Mouse (Mus musculus) stomach, postnatal 0 days (tissue): ENCODE data around the gene Jag1.

Experiments
- CTCF ChIP-seq: IDR thresholded peaks from 2 replicates; pipeline ENCODE4 v1.5.1; 2016; ENCODE audit warnings: antibody characterized with exemption, low read depth, mild to moderate bottlenecking, moderate library complexity
- EP300 ChIP-seq: optimal IDR thresholded peaks from 2 replicates; pipeline ENCODE3; 2016; ENCODE audit warnings: antibody characterized with exemption

DNA sequence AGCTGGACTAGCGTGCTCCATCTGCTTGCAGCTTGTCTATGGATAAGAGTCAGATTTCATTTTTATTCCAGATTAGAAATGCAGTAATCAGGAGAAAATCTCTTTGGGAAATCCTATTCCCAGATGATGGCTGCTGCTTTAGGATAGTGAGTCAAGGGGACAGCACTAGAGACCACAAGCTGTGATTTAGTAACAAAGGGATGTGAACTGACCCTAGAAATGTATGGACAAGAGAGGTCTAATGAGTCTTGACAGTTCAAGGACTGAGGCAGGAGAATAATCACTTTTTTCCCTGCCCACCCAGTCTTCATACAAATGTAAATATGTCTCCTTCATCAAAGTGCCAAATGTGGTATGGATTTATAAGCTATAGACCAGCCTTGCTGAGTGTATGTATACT, 52.6 kb downstream of the Jag1 start:
- TF ChIP-seq CTCF (no peak), EP300 (no peak)
